ENCODE assay signal across 13 mouse cellular contexts in the genomic region with DNA sequence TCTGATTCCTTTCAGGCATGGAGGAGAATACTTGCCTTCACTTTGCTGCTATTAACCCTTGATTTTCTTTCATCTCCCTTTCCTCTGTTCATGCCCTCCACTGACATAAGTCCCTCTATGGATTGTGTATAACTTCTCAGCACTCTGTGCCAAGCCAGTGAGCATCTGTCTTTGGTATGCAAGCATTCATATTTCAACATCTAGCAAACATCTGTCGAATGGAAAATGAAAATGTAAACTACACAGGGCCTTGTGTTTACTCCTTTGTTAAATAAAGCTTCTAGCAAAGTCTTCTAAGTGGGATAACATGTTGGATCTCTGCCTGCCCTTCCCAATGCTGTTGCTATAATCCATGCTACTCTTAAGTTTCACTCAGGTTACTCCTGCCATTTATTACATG.
"Had no signal": no experiment of that assay in that cellular context is flagged by ENCODE, and none has a peak within 500 bp of the region (broad histone marks: within the 10 kb centered on the region; RNA-seq: fewer than 3 reads in every experiment).

No protein-coding gene starts in this region.

- H3K4me2 ChIP-seq: kidney, embryonic 15.5 days; midbrain, embryonic 11.5 days had no signal

- H3K4me3 ChIP-seq: kidney, embryonic 15.5 days; left cerebral cortex, adult 2 months had no signal

- H3K36me3 ChIP-seq: kidney, embryonic 15.5 days had no signal

- DNase-seq: kidney, adult 11 months; kidney, adult 8-10 months; kidney, postnatal 10 days; kidney, postnatal 36 days; layer of hippocampus, postnatal 36 days; liver, postnatal 0 days; midbrain, embryonic 14.5 days; thymus, adult 18-20 months; thymus, postnatal 36 days had no signal

- H3K27me3 ChIP-seq: kidney, embryonic 15.5 days had no signal

- H3K9me3 ChIP-seq: kidney, embryonic 15.5 days had no signal

- ATAC-seq: liver, postnatal 0 days had no signal

- H3K27ac ChIP-seq: kidney, embryonic 15.5 days; left cerebral cortex, adult 2 months; liver, embryonic 14.5 days had no signal

- H3K4me1 ChIP-seq: kidney, embryonic 15.5 days had no signal

- H3K9ac ChIP-seq: kidney, embryonic 15.5 days; liver, embryonic 14.5 days; liver, postnatal 0 days had no signal
